Mouse (Mus musculus) bone marrow, adult 2 months (tissue): ENCODE results near the gene Map3k11.

Experiments used
- CTCF ChIP-seq: fragments of 200-500 bp; IDR thresholded peaks from 2 replicates; pipeline ENCODE4 v1.5.1; 2011; ENCODE audit warnings: low read length, control low read depth; ENCODE audit not compliant: control insufficient read depth, insufficient read depth
- POLR2A ChIP-seq: fragments of 200-500 bp; IDR thresholded peaks from 2 replicates; pipeline ENCODE4 v1.6.1; 2011; ENCODE audit warnings: low read depth, mild to moderate bottlenecking, control low read depth, low read length, borderline replicate concordance; ENCODE audit not compliant: control insufficient read depth

- TF ChIP-seq CTCF = no peak; the same call in 1 of the 2 replicates
- peak; percentile 39; the same call in 1 of the 2 replicates for TF ChIP-seq POLR2A
These were observed 27.4 kb upstream of the Map3k11 start for GRCm38 (mm10) chr19:5660942-5661751.
